Mouse (Mus musculus) kidney, postnatal 0 days (tissue): ENCODE data around the gene Cyp8b1. TPM values are rescaled to one million over a fixed set of nuclear protein-coding genes. Genes with fewer than 3 reads are reported as not detected.

Experiments
- ATAC-seq: fragments of 200-750 bp; cut with Nextera tagmentation; replicated peaks from 2 replicates; pipeline ENCODE4 v1.8.0; 2017; ENCODE audit warnings: low read depth, moderate number of reproducible peaks, moderate TSS enrichment, moderate library complexity; ENCODE audit not compliant: low FRiP score
- DNase-seq: peaks from one replicate; pipeline ENCODE4 v3.0.0-alpha.2; 2016; ENCODE audit warnings: low spot score
- H3K27ac ChIP-seq: fragments of 300-500 bp; sonication (generic); 2 replicates; pipeline ENCODE4 v1.5.1; 2014; ENCODE audit warnings: mild to moderate bottlenecking
- H3K27me3 ChIP-seq: fragments of 300-500 bp; sonication (generic); 2 replicates; pipeline ENCODE4 v1.6.1; 2014; ENCODE audit warnings: low read length, mixed read lengths; ENCODE audit not compliant: insufficient read depth
- H3K36me3 ChIP-seq: fragments of 300-500 bp; sonication (generic); 2 replicates; pipeline ENCODE4 v1.6.1; 2014; ENCODE audit warnings: low read length, mixed read lengths; ENCODE audit not compliant: insufficient read depth
- H3K4me1 ChIP-seq: fragments of 300-500 bp; sonication (generic); replicated peaks from 2 replicates; pipeline ENCODE4 v1.6.1; 2014; ENCODE audit warnings: antibody characterized with exemption, low read length, mixed read lengths; ENCODE audit not compliant: insufficient read depth
- H3K4me2 ChIP-seq: fragments of 300-500 bp; sonication (generic); 2 replicates; pipeline ENCODE4 v1.6.1; 2014; ENCODE audit warnings: mild to moderate bottlenecking, low read length, moderate library complexity, mixed read lengths
- H3K4me3 ChIP-seq: fragments of 300-500 bp; sonication (generic); replicated peaks from 2 replicates; pipeline ENCODE4 v1.5.1; 2014; ENCODE audit warnings: low read depth, low read length
- H3K9ac ChIP-seq: fragments of 300-500 bp; sonication (generic); 2 replicates; pipeline ENCODE4 v1.6.1; 2014; ENCODE audit warnings: low read depth, low read length
- H3K9me3 ChIP-seq: fragments of 300-500 bp; sonication (generic); replicated peaks from 2 replicates; pipeline ENCODE4 v1.6.1; 2016; ENCODE audit warnings: low read length, inconsistent platforms, mixed read lengths
- CTCF ChIP-seq: IDR thresholded peaks from 2 replicates; pipeline ENCODE4 v1.5.1; 2016; ENCODE audit warnings: antibody characterized with exemption, low read depth, mild to moderate bottlenecking, moderate library complexity
- WGBS: fragments of 180-500 bp; shearing (Covaris S2); extraction: QIAGEN DNeasy Blood & Tissue Kit; methylation state at CpG from one replicate; pipeline ENCODE4 v1.1.7; 2014; 5-methylcytosine and 5-hydroxymethylcytosine counted together
- polyA plus RNA-seq: library from polyadenylated mRNA; unstranded; fragments of >200 nt; fragmentation: Nextera tagmentation; extraction: Ambion mirVana; gene quantifications from 2 replicates; pipeline ENCODE4 v1.2.1, GENCODE M21; 2015

The Cyp8b1 gene
- polyA plus RNA-seq, 1 experiment from 2014 or later: not detected

GRCm38 (mm10) chr9:121934856-121935255 is 18.8 kb upstream of the Cyp8b1 start:
- Histone ChIP-seq H3K27me3 (no peaks in the 10 kb centered on the region), H3K4me1 (no peaks in the 10 kb centered on the region), H3K9me3 (no peaks in the 10 kb centered on the region), H3K36me3 (no peaks in the 10 kb centered on the region), H3K4me2 (no peak overlapping the region), H3K27ac (no peak overlapping the region), H3K9ac (no peak overlapping the region), H3K4me3 (no peak overlapping the region)
- TF ChIP-seq CTCF: no peak
- DNase-seq (no peak), ATAC-seq (no peak)
- 76% methylated on average over 4 of the region's 4 CpGs for WGBS

- ATAC-seq (no peak), DNase-seq (peak; percentile 40)
- no peak overlapping the region for H3K4me3 ChIP-seq
- no peaks in the 10 kb centered on the region for H3K9me3 ChIP-seq
- no peak overlapping the region for H3K9ac ChIP-seq
- TF ChIP-seq CTCF: peak; percentile 81
- no peak overlapping the region for H3K4me2 ChIP-seq
- no peak overlapping the region for H3K27ac ChIP-seq
- 30% methylated on average over 2 of the region's 2 CpGs for WGBS
- no peaks in the 10 kb centered on the region for H3K4me1 ChIP-seq
- no peaks in the 10 kb centered on the region for H3K36me3 ChIP-seq
- H3K27me3 ChIP-seq: no peaks in the 10 kb centered on the region
Observed at GRCm38 (mm10) chr9:121928498-121928897, 12.4 kb upstream of the Cyp8b1 start.

GRCm38 (mm10) chr9:121927721-121928120 is 11.6 kb upstream of the Cyp8b1 start:
- no peak overlapping the region for H3K9ac ChIP-seq
- WGBS: 70% methylated on average over 7 of the region's 7 CpGs
- no peak for TF ChIP-seq CTCF
- no peak overlapping the region for H3K4me3 ChIP-seq
- H3K9me3 ChIP-seq: no peaks in the 10 kb centered on the region
- ATAC-seq (no peak), DNase-seq (no peak)
- H3K27me3 ChIP-seq: no peaks in the 10 kb centered on the region
- no peak overlapping the region for H3K27ac ChIP-seq
- no peaks in the 10 kb centered on the region for H3K4me1 ChIP-seq
- H3K36me3 ChIP-seq: no peaks in the 10 kb centered on the region
- H3K4me2 ChIP-seq: no peak overlapping the region

- H3K9me3 ChIP-seq: no peaks in the 10 kb centered on the region
- no peak overlapping the region for H3K4me2 ChIP-seq
- H3K27me3 ChIP-seq: no peaks in the 10 kb centered on the region
- no peak overlapping the region for H3K27ac ChIP-seq
- DNase-seq (peak; percentile 15), ATAC-seq (peak; percentile 69)
- WGBS: 33% methylated on average over 11 of the region's 11 CpGs
- no peak overlapping the region for H3K9ac ChIP-seq
- no peaks in the 10 kb centered on the region for H3K4me1 ChIP-seq
- TF ChIP-seq CTCF: no peak
- H3K4me3 ChIP-seq: no peak overlapping the region
- H3K36me3 ChIP-seq: no peaks in the 10 kb centered on the region
Observed at GRCm38 (mm10) chr9:121926634-121927405, 10.7 kb upstream of the Cyp8b1 start.

GRCm38 (mm10) chr9:121925959-121926358 is 9.9 kb upstream of the Cyp8b1 start:
- Histone ChIP-seq H3K27ac (no peak overlapping the region), H3K36me3 (no peaks in the 10 kb centered on the region), H3K4me3 (no peak overlapping the region), H3K4me1 (no peaks in the 10 kb centered on the region), H3K4me2 (no peak overlapping the region), H3K27me3 (no peaks in the 10 kb centered on the region), H3K9ac (no peak overlapping the region), H3K9me3 (no peaks in the 10 kb centered on the region)
- ATAC-seq (no peak), DNase-seq (no peak)
- no peak for TF ChIP-seq CTCF
- 27% methylated on average over 8 of the region's 8 CpGs for WGBS

- no peaks in the 10 kb centered on the region for H3K9me3 ChIP-seq
- DNase-seq (no peak), ATAC-seq (no peak)
- H3K4me2 ChIP-seq: no peak overlapping the region
- H3K27me3 ChIP-seq: no peaks in the 10 kb centered on the region
- 92% methylated on average over 9 of the region's 9 CpGs for WGBS
- H3K27ac ChIP-seq: no peak overlapping the region
- H3K4me1 ChIP-seq: no peaks in the 10 kb centered on the region
- TF ChIP-seq CTCF: no peak
- H3K36me3 ChIP-seq: no peaks in the 10 kb centered on the region
- no peak overlapping the region for H3K4me3 ChIP-seq
- H3K9ac ChIP-seq: no peak overlapping the region
Observed at GRCm38 (mm10) chr9:121924901-121925560, 8.9 kb upstream of the Cyp8b1 start.
